Mouse (Mus musculus) induced T-regulatory cell, adult 2 months (primary cell): ENCODE measurements at regions not wholly inside any gene's neighbourhood (a gene's known extent, or its start where the extent isn't known, plus 50 kb on each side); places are given as distances from the start of the nearest gene placed in this dataset.

ENCODE experiments used
- DNase-seq: peaks from one replicate; pipeline ENCODE4 v3.0.0-alpha.2; 2012; ENCODE audit warnings: low read depth

DNA sequence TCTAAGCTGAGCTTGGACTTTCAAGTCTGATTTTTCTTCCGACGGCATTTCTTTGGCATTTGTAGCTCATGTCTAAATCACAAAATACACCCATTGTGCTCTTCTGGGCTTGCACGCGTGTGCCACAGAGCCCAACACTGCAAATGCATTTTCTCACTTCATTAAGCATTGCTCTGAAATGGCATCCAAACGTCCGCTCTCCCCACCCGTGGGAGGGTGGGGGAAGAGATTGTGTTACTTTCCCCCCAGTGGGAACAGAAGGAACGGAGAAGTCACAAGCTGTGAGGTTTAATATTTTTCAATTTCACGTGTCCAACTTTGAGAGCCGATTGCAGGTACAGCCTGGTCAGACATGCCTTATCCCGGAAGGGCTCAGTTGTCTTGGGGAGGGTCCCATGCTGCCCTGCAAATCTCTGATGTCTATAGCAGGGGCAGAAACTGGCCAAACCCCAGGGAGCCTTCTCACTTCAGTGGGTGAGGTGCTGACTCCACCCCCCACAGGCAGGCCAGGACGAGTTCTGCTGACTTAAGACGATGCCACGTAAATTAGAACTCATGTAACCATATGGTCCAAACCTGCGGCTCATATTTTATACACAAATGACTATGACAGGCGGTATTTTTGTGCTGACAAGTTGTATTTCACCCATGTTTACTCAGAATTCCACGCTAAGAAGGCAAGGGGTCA lies 371.5 kb upstream of the Nfe2l3 start:
- peak; percentile 46 for DNase-seq

DNA sequence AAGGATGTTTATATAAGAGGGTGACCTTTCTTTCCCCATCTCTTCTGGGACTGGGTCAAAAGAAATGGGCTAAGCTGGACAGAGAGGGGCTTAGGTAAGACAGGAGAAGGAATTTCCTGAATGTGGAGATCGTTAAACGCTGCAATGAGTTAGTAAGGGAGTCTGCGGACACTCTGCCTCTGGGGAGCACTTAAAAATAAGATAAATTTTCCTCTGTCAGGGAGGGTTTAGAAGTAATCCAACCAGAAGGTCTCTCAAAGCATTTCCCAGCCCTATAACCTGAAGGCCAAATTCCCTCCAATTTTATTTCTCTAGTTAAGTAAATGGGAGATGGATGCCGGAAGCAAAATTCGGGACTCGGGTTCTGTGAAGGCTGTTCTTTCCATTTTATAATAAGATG lies 367.3 kb upstream of the Nfe2l3 start:
- DNase-seq: no peak

DNA sequence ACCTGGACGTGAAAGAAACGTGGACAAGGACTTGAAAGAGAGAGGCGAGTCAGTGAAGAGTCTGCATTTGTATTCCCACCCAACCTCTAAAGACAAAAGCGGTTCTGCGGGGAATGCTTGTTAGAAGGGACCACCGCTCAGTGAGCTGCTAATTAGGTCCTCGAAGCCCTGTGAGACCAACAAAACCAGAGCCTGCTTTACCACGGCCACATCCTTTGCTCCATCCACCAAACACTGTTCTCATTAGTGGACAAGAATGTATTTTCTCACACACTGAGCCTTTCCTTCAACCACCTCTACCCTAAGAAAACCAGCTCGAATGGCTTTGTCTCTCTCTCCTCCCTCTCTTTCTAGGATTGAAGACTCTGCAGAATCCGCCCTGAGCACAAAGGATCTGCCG lies 365.1 kb upstream of the Nfe2l3 start:
- no peak for DNase-seq

DNA sequence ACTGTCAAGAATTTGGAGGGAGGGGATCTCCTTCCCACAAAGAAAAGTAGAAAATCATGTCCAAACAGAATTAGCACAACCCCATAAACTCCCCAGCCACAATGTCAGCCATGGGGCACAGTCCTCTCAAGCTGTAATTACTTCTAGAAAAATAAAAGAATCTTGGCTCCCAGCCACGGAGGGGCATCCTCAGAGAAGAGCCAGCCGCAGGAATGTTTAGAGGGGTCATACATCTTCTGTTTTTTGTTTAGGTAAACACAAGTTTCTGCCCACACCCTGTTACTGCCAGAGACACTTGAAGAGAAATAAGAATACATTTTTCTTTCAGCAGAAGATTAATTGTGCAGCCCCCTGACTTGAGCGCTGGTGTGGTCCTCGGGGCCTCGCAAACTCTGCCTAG lies 362.5 kb upstream of the Nfe2l3 start:
- DNase-seq: no peak

DNA sequence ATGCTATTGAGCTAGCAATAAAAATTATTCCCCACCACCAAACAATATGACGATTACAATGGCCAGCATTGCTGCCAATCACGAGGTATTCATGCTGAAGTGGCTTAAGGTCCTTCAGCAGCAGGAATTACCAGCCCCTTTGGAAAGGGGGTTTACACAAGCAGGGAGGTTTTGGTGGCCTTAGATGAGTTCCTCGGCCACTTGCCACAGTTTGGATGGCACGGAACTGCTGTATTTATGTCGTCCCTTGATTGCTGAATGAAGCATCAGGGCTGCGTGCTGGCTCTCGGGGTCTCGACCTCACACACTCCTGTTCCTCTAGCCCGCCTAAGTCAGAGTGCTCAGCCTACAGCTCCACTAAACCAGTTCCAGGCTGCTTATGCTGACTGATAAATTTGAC lies 361.2 kb upstream of the Nfe2l3 start:
- DNase-seq: no peak

DNA sequence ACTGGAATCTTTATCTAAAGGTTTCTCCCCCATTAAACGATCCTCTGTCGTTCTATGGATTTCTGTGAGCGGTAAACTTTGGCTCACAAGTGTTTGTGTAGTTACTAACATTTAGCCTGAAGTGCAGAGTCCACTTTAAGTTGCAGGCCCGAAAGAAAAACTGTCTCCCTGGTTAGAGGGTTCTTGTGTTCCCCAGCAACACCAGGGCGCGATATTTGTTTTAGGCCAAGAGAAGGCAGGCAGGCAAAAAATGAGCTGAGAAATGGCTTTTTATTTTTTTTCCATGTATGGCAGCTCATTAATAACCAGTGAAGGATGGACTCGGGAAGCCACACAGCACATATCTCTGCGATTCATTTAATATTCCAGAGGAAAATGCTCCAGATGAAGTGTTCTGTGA lies 357.4 kb upstream of the Nfe2l3 start:
- DNase-seq: no peak

DNA sequence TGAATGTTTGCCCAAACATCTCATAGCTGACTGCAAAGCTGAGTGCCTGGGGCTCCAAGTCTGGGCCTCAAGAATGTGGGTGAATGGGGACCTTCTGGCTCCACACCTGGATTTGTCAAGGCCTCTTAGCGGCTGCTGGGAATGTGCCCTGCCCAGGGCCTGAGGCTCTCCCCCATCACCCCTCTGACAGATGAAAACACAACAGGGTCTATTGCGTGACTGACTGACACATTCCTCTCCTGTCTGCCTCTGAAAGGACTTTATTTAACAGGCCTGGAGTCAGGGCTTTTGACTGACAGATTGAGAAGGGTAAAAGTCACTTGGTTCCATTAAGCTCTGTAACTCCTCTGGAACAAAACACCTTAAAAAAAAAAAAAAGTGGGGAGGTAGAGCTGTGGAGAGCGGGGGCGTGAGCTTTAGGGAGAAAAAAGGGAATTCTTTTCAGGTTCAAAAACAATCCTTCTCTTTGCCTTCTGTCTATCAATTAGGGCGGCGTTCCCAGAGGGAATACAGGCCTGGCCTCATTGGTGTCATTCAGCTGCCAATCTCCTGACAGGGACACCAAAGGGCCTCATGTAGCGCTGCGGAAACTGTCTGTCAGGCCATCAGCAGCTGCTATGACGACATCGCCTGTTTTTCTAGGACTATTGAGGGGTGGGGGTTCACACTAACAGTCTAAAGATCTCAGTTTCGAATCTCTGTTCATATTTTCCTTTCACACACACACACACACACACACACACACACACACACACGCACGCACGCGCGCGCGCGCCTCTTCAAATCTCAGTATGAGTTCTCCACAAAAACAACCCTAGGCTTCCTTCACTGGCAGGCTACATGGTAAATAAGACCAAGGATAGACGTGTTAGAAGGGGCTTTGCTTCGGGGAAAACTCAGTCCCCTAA lies 355.4 kb upstream of the Nfe2l3 start:
- no peak for DNase-seq

DNA sequence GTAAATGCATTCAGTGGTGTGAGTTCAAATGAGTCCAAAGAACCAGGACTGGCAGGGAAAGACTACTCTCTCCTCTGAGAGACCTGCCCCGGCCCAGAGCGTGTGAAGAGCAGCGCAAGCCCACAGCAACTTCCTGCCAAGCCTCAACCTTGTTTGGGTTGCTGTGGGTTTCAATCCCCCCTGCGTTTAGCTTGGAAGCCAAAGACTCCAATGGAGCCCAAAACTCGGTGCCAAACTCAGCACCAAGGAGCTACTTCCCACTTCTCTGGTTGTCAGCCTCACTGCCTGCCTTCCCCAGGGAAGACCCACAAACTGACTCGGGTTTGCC lies 354.7 kb upstream of the Nfe2l3 start:
- DNase-seq: no peak

DNA sequence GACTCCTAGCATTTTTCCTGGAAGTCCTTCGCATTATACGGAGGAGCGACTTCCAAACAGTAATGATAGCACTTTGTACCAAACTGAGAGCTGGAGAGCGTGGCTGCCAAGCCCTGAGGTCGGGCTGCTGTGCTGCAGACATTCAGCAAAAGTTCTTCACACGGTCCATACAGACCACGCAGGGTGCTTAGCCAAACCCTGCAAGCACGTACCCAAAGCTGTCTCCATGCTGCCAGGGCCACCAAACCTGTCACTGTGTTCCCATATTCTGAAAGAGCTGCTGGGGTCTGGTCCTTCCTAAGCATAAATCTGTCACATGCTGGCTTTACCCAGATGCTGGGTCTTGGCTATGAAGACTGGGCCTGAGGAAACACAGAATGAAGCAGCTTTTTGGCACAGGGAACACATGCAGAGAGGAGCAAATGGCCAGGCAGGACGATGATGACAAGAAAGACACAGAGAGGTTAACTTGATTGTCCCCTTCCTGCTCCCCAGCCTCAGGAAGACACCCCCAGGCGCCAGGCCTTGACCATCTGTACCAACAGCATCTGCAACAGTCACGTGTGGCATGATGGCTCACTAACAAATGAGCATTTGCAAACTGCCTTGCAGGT lies 354.0 kb upstream of the Nfe2l3 start:
- DNase-seq: no peak

DNA sequence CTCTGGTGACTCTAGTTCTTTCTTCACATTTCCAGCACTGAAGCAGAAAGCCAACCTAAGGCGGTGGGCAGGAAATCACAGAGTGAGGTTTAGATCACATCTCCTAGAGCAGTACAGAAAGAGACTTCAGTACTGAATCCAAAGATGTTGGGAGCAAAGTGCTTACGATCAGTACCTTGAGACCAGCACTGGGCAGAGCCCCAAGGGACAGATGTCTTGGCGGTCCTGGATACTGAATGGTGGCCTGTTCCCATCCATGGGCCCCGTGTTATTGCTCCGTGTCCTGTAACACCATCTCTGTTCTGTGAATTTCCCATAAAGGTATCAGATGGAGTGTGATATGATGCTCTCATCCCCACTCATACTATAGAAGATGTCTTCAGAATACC lies 353.5 kb upstream of the Nfe2l3 start:
- DNase-seq: no peak

DNA sequence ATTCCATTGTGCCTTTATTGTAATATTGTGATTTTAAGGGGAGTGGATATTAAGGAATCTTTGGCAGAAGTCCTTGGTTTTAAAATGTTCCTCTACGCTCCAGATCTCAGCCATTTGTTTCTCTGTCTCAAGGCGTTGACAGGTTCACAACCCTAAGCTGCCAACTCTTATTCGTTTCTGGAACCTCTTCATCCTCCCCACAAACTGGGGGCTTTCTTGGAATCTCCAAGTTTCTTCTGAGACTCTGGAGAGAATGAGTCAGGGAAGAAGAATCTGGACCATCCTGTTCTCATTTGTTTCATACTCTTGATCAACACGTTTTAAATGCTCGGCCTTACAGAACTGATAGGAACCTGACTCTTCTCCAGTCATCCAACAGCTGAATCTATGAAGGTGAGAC lies 351.4 kb upstream of the Nfe2l3 start:
- DNase-seq: no peak

DNA sequence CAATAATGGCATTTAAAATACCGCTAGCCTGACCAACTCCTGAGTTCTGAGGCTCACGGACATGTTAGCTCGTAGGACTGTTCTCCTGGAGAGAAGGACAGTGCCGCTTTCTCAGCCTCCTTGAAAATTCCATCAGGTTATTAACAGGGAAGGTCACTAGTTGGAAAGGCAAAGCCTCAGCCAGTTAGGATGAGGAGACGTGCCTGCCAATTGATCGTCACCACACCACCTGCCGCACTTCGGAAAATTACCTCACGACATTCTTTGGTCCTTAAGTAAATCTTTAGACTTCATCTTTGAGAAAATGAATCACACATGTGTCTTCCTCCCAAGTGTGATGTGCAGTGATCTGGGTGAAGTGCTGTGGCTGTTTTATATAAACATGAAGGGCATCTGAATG lies 347.8 kb upstream of the Nfe2l3 start:
- no peak for DNase-seq

DNA sequence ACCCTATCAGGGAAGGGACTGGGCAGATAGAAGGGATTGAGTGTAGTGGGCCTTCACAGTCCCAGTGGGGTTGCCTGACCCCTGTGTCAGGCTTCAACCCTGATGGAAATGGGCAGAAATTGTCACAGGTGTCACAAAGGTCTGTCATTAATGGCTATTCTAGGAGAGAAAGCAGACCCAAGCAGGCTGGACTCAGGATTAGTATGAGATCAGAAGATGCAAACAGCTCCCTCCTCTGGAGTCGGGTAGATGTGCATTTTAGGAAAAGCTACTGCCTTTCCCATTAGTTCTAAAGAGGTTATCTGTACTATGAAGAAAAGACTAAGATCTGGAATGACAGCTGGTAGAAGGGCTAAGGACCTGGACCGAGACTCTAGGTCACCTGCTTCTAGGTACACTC lies 346.9 kb upstream of the Nfe2l3 start:
- no peak for DNase-seq

DNA sequence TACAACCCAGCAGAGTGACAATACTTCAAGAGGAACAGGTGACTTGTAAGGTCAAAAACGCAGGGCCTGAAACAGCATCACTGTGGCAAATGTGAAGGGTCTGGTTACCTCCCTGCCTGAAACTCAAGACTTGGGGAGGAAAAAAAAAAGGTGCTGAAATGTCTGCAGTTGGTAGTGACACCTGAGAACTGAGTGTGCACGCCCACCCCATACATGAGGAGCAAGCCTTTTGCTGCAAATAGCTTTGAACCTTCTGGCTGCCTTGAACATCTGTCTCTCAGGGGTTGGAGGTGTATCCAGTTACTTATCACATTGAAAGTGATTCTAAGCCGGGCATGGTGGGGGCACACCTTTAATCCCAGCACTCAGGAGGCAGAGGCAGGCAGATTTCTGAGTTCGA lies 346.1 kb upstream of the Nfe2l3 start:
- no peak for DNase-seq

DNA sequence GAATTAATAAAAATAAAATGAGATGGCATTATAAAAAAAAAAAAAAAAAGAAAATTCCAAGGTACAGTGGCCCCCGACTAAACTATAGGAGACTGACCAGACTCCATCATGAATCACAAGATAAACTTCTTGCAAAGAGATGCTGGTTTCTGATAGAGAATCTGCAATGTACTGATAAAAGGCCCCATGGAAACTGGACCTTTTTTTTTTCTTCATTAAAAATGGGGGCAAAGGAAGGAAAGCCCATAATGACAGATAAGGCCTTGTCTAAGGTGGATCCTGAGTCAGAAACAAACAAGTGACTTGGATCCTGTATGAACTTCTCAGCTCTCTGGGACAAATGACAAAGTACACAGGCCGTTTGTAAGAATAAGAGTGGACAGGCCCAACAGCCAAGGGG lies 344.7 kb upstream of the Nfe2l3 start:
- DNase-seq: no peak

DNA sequence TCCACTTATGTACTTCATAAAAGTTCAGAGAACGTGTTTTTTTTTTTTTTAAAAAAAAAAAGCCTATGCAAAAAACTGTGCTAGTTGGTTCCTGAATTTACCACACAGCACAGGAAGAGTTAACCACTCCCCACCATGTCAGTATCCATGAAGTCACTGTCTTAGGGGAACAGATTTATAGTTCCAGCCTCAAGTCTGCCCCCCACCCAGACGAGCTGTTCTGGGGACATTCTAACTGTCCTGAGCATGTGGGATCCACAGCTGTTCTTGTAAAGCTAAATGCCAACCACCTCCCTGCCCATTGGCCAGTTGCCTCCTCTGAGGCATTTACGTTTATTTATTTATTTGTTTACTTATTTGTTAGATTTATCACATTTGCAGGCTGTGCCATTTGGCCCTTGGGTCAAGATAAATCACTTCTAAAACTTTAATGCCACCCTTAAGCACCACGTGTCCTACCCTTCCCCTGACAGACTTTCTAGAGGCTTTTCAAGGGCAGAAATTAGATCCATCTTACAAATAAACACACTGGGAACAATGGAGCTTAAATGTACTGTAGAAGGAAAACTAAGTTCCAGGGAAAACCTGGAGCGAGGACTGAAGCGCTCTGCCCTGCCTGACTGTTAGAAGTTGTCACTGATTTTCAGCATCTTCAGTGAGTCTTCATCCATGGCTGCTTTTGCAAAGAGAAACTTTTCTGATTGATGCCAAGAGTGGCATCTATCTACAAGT lies 343.7 kb upstream of the Nfe2l3 start:
- DNase-seq: no peak

DNA sequence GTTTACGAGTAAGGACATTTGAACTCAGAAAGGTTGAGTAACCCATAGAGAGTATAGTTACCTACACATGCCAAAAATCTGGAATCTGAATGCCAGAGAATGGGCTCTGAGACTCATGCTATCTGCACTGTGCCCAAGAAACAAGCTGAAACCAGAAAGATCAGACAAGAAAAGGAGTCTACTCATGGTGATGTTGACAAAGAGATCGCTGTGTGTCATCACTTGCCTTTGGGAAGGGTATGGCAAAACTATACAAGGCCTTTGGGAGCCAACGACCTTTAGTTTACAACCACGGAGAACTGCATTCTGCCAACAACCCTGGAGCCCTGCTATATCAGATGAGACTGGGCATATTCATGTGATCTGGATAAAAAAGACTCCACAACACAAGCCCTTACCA lies 339.3 kb upstream of the Nfe2l3 start:
- no peak for DNase-seq

DNA sequence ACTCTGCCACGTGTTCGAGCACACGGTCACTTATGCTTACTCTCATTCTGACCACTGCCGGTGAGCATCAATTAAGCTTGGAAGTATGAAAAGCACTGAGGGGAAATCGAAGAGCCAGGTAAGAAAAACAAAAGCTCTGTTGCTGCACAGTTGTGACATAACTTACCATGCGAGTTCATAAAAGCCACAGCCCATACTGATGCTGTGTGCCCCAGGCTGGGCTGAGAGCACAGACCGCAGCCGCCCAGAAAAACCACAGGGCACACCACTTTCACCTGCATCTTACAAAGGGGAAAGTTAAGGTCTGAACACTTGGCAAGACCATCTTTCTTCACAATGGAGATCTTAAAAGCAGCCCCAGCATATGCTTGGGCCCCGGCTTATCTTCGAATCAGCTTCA lies 338.2 kb upstream of the Nfe2l3 start:
- no peak for DNase-seq

DNA sequence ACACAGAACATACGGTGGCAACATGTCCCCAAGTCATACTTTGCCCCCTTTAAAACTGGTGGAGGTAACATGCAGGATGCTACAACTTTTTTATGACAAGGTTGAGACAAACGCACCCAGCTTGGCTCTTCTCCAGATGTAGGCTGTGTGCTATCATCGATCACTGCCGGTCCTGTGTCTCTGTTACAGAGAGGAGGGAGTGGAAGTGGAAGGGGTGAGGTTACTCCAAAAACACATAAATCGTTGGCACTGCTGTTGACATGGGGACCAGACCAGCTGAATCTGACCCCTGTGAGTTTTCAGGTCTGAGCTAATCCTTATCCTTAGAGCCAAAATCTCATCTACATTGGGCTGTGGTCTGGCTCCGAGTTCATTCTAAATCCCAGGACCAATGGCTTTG lies 335.0 kb upstream of the Nfe2l3 start:
- no peak for DNase-seq

DNA sequence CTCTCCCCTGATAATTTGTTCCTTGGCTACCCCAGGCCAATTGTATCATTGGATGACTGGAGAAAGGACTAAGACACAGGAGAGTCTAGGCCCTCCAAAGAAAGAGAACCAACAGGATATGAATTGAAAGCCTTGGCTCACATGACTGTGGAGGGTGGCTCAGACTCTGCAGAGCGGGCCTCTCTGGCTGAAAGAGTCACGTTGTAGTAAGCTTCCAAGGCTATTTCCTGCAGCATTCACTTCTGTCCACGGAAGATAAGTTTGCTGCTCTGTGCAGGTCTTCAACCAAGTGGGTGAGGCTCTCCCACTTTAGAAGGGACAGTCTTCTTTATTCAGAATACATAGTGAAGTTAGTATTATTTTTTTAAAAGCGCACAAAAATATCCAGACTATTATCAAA lies 332.1 kb upstream of the Nfe2l3 start:
- no peak for DNase-seq

DNA sequence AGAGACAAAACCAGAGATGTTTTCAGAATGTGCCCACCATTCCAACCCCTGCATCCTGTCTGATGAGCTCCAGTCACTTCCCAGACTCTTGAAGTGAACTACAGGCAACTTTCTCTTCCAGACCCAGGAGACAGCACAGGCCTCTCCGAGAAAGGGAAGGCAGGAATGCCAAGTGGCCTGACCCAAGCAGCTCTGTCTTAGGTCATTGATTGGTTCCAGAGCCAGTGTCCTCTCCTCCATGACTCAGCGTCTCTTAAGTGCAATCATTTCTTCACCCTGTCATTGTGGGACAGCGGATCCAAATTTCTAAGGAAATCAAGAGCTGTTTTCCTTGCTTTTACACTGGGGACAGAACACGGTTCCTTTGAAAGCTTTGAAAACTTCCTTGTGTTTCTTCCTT lies 329.2 kb upstream of the Nfe2l3 start:
- DNase-seq: no peak

DNA sequence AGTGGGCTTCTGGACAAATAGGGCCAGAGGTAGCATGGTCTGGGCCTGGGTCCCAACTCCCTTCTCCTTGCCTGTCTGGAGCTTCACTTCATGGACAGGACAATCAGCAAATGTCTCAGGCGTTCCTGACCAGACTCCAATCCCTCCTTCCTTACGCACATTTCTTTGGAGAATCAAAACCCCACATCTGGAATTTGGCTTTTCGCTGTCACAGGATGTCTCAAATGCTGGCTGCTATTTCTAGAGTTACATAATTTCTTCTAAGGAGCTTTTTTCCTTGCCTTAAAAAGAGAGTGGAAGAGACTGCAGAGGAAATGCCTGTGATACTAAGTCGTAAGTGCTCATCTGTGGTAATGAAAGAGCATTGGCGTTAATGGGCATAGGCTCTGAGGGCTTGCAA lies 328.1 kb upstream of the Nfe2l3 start:
- no peak for DNase-seq
